Mouse (Mus musculus): ENCODE data around the gene Iqcn. TPM values are rescaled to one million over a fixed set of nuclear protein-coding genes. Genes with fewer than 3 reads are reported as not detected.

The Iqcn gene
- polyA plus RNA-seq, 1 experiment from 2014 or later, result 0.05 TPM

DNA sequence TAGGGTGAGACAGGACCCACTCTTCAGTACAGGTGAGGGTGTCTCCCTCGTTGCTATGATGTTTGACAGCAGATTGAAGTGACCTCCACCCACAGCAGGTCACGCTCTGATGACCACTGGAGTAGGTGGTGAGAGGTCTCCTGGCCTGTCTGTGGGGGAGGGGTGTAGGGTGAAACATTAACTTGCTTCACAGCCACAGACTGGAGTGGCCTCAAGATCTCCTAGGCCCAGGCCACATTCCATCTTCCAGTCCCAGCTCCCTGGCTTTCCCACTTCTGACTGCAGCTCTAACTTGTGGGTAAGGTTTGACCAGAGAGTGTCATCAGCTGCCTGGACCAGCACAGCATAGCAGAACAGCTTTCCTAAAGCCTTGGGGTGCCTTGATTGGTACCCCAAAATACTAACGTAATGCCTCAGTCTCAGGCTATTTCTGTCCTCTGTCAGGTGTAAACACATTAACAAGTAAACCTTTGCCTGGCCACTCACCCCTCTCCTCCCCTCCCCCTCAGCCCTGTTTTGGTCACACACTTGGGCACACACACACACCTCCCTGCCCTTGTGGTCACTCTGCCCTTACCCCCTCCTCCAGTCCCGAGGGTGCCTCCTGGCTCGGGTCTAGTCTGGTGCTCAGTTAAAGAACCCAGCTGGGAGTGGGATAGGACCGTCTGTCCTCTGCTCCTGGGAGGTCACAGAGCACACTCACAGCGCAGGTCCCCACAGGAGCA lies 20.4 kb downstream of the Iqcn start, which contains the start of gene Pde4c:
Pde4c (plus strand) TSS at position 235 of the 725 bp plus-strand sequence.
- ATAC-seq, result no peak
- Histone ChIP-seq H3K9ac (peak within 1 kb of the TSS; percentile 13; the same call in 1 of the 2 replicates), H3K4me1 (no peaks in the 10 kb centered on the region), H3K36me3 (ENCODE audit: poor library complexity, severe bottlenecking) (no peaks in the 10 kb centered on the region), H3K27ac (no peak within 1 kb of the TSS), H3K27me3 (peaks cover 25% of the 10 kb centered on the region), H3K4me2 (no peak within 1 kb of the TSS), H3K9me3 (replicated peaks) (no peaks in the 10 kb centered on the region), H3K4me3 (no peak within 1 kb of the TSS)
- WGBS, result 73% methylated on average over 7 of the region's 7 CpGs

- no peak overlapping the region for H3K27ac ChIP-seq
- H3K9me3 ChIP-seq (replicated peaks), result no peaks in the 10 kb centered on the region
- H3K4me3 ChIP-seq, result no peak overlapping the region
- no peak overlapping the region for H3K9ac ChIP-seq
- peaks cover 31% of the 10 kb centered on the region for H3K27me3 ChIP-seq
- no peak overlapping the region for H3K4me2 ChIP-seq
- WGBS, result 73% methylated on average over 12 of the region's 12 CpGs
- H3K36me3 ChIP-seq (ENCODE audit: poor library complexity, severe bottlenecking), result no peaks in the 10 kb centered on the region
- ATAC-seq, result no peak
- no peaks in the 10 kb centered on the region for H3K4me1 ChIP-seq
Measured at GRCm38 (mm10) chr8:70724216-70724615, 21.0 kb downstream of the Iqcn start.

DNA sequence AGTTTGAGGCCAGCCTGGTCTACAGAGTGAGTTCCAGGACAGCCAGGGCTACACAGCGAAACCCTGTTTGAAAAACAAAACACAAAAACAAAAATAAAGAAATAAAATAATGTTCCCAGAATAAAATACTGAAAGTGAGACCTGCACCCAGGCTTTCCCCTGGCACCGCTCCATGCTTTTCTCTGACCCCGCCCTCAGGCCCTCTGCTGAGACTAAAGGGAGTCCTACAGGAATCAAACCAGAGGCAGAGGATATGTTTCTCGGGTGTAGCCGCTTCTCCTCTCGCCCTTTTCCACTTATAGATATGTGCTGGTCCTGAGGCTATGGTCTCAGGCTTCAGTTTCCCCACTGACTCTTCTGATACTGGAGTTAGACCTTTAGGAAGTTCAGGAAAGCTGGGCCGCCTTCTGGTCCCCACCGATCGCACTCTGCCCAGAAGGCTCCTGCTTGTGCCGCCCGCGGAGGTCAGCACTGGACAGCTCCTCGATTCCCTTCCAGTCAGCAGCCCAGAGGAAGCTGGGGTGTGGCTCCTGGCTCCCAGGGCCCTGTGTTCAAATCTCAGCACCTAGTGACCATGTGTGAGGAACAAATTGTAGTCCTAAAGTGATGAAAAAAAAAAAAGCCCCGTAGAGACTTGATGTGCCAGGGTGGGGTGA lies 22.7 kb downstream of the Iqcn start:
- Histone ChIP-seq H3K4me3 (no peak overlapping the region), H3K9ac (no peak overlapping the region), H3K9me3 (replicated peaks) (no peaks in the 10 kb centered on the region), H3K27me3 (peaks cover 42% of the 10 kb centered on the region), H3K36me3 (ENCODE audit: poor library complexity, severe bottlenecking) (no peaks in the 10 kb centered on the region), H3K27ac (no peak overlapping the region), H3K4me2 (no peak overlapping the region), H3K4me1 (peaks cover 4% of the 10 kb centered on the region)
- no peak for ATAC-seq
- 30% methylated on average over 14 of the region's 14 CpGs for WGBS

GRCm38 (mm10) chr8:70726721-70727120 lies 23.5 kb downstream of the Iqcn start:
- WGBS, result 45% methylated on average over 11 of the region's 11 CpGs
- H3K9ac ChIP-seq, result no peak overlapping the region
- H3K27me3 ChIP-seq, result peaks cover 50% of the 10 kb centered on the region

DNA sequence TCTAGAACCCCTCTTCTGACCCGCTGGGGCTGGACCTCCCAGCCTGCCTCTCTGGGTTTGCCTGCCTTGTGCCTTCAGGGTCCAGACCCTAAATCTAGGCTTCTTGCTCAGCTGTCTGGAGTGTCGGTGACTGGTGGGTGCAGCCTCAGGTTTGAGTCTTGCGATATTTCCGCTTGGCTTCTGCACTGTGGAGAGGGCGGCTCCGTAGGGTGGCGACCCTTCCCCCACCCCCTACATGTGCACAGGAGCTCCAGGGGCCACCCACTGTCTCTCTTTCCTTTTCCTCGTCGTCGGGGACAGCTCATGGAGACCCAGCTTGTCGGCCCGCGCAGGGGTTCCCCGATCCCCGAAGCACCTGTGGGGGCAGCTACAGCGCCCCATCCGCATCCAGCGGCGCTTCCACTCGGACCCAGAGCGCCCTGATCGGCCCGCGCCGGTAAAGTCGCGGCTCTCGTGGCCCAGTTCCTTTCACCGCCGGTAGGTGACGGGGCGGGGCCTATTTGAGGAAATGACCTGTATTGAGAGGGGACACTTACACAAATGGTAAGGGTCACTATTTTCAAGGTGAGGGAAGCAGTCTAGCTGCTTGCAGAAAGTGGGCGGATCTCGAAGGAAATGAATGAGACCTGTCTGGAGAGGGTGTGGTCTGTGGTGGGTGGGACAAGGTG lies 26.7 kb downstream of the Iqcn start:
- peaks cover 4% of the 10 kb centered on the region for H3K4me1 ChIP-seq
- 5% methylated on average over 34 of the region's 34 CpGs for WGBS
- peak overlapping the region; percentile 23 for H3K4me3 ChIP-seq
- peak overlapping the region; percentile 43; the same call in 1 of the 2 replicates for H3K9ac ChIP-seq
- peak overlapping the region; percentile 50 for H3K4me2 ChIP-seq
- H3K9me3 ChIP-seq (replicated peaks), result no peaks in the 10 kb centered on the region
- H3K27me3 ChIP-seq, result peaks cover 59% of the 10 kb centered on the region
- no peak overlapping the region for H3K27ac ChIP-seq
- no peak for ATAC-seq
- H3K36me3 ChIP-seq (ENCODE audit: poor library complexity, severe bottlenecking), result no peaks in the 10 kb centered on the region

More at GRCm38 (mm10) chr8:70726721-70727120, 23.5 kb downstream of the Iqcn start:
- no peak for ATAC-seq
- H3K9me3 ChIP-seq (replicated peaks), result no peaks in the 10 kb centered on the region
- H3K4me2 ChIP-seq, result no peak overlapping the region
- H3K4me3 ChIP-seq, result no peak overlapping the region
- H3K4me1 ChIP-seq, result peaks cover 4% of the 10 kb centered on the region
- H3K27ac ChIP-seq, result no peak overlapping the region
- no peaks in the 10 kb centered on the region for H3K36me3 ChIP-seq (ENCODE audit: poor library complexity, severe bottlenecking)

- Histone ChIP-seq H3K4me1 (peaks cover 4% of the 10 kb centered on the region), H3K9me3 (replicated peaks) (no peaks in the 10 kb centered on the region), H3K4me3 (no peak overlapping the region), H3K27me3 (peaks cover 62% of the 10 kb centered on the region), H3K4me2 (no peak overlapping the region), H3K9ac (no peak overlapping the region), H3K27ac (no peak overlapping the region), H3K36me3 (ENCODE audit: poor library complexity, severe bottlenecking) (no peaks in the 10 kb centered on the region)
- ATAC-seq, result no peak
- 86% methylated on average over 4 of the region's 4 CpGs for WGBS
Measured at GRCm38 (mm10) chr8:70730956-70731355, 27.7 kb downstream of the Iqcn start.

DNA sequence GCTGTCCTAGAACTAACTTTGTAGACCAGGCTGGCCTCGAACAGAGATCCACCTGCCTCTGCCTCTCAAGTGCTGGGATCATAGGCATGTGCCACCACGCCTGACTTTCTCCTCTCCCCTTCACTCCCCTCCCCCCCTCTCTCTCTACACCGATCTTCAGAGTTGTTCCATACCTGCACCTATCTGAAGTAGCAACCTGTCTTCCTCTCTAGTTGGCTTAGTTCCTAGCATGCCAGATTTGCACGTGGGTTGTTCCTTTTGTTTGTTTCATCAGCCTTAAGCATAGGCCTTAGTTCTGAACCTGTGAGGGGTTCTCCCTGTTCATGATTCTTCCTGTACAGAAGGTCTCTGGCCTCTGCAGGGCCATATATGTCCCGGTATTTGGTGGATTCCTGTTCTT lies 34.4 kb downstream of the Iqcn start:
- Histone ChIP-seq H3K4me3 (no peak overlapping the region), H3K4me2 (no peak overlapping the region), H3K9me3 (replicated peaks) (no peaks in the 10 kb centered on the region), H3K27me3 (peaks cover 40% of the 10 kb centered on the region), H3K36me3 (ENCODE audit: poor library complexity, severe bottlenecking) (no peaks in the 10 kb centered on the region), H3K27ac (no peak overlapping the region), H3K9ac (no peak overlapping the region), H3K4me1 (no peaks in the 10 kb centered on the region)
- ATAC-seq, result no peak
- 67% methylated on average over 5 of the region's 5 CpGs for WGBS

DNA sequence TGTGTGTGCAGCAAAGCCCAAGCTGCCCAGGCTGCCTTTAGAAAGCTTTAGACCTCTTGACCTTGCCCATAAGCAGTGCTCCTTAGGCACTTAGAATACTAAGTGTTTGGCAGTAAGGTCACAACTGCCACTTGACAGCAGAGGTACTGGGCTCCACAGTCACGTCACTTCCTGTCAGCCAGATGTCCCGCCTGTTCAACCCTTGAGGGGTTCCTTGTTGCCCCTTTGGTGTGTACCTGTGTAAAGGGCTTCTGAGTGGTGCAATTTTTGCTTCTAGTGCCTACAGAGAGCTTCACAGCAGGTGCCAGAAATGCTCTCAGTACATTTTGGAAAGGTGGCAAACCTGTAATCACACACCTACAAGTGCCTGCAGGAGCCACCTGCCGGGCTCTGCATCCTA lies 35.0 kb downstream of the Iqcn start:
- no peaks in the 10 kb centered on the region for H3K9me3 ChIP-seq (replicated peaks)
- no peaks in the 10 kb centered on the region for H3K36me3 ChIP-seq (ENCODE audit: poor library complexity, severe bottlenecking)
- 74% methylated on average over 3 of the region's 3 CpGs for WGBS
- H3K27me3 ChIP-seq, result peaks cover 45% of the 10 kb centered on the region
- ATAC-seq, result no peak
- peaks cover 4% of the 10 kb centered on the region for H3K4me1 ChIP-seq
- no peak overlapping the region for H3K27ac ChIP-seq
- no peak overlapping the region for H3K4me2 ChIP-seq
- no peak overlapping the region for H3K9ac ChIP-seq
- no peak overlapping the region for H3K4me3 ChIP-seq

GRCm38 (mm10) chr8:70741661-70742060 lies 38.4 kb downstream of the Iqcn start:
- Histone ChIP-seq H3K9ac (no peak overlapping the region), H3K27me3 (peaks cover 76% of the 10 kb centered on the region)
- 66% methylated on average over 5 of the region's 5 CpGs for WGBS

DNA sequence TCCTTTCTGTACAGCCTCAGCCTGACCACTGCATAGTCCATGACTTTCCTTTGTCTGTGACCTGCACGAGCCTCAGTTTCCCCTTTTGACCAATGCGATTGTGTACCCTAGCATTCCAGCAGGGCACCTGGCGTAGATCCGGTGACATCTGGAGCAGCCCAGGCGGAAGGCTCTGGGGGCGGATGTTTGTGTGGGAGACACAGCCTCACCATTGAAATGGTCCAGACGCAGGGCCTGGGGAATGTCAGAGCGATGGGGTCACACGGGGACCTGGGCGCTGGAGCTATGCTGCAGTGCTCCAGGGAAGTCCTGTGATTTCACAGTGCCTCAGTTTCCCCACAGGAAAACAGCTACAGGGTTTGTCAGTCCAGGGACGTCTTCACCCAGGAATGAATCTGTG lies 38.9 kb downstream of the Iqcn start:
- Histone ChIP-seq H3K4me1 (peaks cover 16% of the 10 kb centered on the region), H3K27me3 (peaks cover 81% of the 10 kb centered on the region), H3K36me3 (ENCODE audit: poor library complexity, severe bottlenecking) (no peaks in the 10 kb centered on the region), H3K9ac (no peak overlapping the region; the same call in 1 of the 2 replicates), H3K4me2 (no peak overlapping the region), H3K27ac (no peak overlapping the region), H3K9me3 (replicated peaks) (no peaks in the 10 kb centered on the region), H3K4me3 (no peak overlapping the region)
- WGBS, result 76% methylated on average over 11 of the region's 11 CpGs
- ATAC-seq, result no peak

More at GRCm38 (mm10) chr8:70741661-70742060, 38.4 kb downstream of the Iqcn start:
- Histone ChIP-seq H3K27ac (no peak overlapping the region), H3K4me1 (peaks cover 16% of the 10 kb centered on the region), H3K4me2 (no peak overlapping the region), H3K4me3 (no peak overlapping the region), H3K36me3 (ENCODE audit: poor library complexity, severe bottlenecking) (no peaks in the 10 kb centered on the region), H3K9me3 (replicated peaks) (no peaks in the 10 kb centered on the region)
- ATAC-seq, result no peak

DNA sequence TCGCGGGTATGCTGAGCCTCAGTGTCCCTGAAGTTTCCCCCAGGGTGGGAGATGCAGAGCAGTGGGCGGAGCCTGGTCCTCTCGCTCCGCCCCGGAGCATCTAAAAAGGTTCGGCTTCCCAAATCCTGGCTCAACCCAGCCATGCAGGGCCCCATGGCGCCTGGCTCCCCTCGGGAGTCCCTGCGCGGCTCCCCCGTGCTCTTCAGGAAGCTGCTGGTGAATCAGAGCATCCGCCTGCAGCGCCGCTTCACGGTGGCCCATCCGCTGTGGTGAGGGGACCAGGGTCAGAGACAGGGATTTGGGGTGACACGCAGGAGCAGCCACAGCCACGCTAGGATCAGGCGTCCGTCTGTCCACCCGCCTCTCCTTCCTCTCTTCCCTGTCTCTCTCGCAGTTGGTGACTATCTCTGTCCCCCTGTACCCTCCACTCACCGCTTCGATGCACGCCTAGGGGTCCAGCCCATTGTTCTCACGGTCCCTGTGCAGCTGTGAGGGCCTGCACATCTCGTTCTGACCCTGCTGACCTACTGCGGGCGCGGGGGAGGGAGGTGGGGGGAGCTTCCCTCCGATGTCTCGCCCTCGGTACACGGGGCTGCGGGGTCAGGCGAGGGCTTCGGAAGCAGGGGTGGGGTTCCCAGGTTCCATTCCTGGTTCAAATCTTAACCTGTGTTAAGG lies 39.9 kb downstream of the Iqcn start:
- Histone ChIP-seq H3K4me1 (peaks cover 16% of the 10 kb centered on the region), H3K4me2 (peak overlapping the region; percentile 57), H3K27me3 (peaks cover 83% of the 10 kb centered on the region), H3K4me3 (peak overlapping the region; percentile 31), H3K9me3 (replicated peaks) (no peaks in the 10 kb centered on the region), H3K36me3 (ENCODE audit: poor library complexity, severe bottlenecking) (no peaks in the 10 kb centered on the region), H3K27ac (no peak overlapping the region), H3K9ac (peak overlapping the region; percentile 51)
- 2% methylated on average over 38 of the region's 38 CpGs for WGBS
- ATAC-seq, result no peak

Measured in forebrain, embryonic 13.5 days (tissue).